Mouse (Mus musculus): ENCODE data around the gene Accs. TPM values are rescaled to one million over a fixed set of nuclear protein-coding genes. Genes with fewer than 3 reads are reported as not detected.

Gene Accs
- 1 to 10 TPM; 3.9 to 5.4 TPM for total RNA-seq (2021)

DNA sequence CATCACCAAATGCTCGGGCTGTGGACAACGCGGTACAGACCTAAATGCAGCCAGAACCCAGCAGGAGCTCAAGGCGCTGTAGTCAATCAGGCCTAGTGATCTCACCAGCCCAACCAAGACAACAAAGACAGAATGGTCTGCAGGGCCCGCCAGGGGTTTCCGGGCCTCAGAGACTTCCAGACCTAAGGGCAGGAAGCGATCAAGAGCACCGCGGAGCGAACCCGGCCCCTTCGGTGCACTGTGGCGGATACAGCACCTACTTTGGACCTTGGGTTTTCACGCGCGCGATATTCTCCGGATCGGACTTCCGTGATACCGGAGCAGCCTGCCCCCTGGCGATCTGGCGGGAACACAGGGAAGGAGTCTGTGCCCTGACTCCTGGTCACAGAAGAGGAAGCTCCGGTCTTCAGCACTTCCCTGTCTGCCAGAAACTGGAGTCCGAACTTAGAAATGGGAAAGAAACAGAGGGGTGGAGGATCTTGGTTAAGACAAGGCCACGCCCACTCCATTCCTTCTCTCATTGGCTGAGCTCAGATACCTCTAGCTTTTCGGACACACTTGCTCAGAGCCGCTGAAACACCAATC, at the start of gene Accs:
Gene Accs, minus strand, starts transcription at position 439 of the 585 bp plus-strand sequence.
- peak; percentile 62 for DNase-seq (ENCODE audit: low spot score)
- intact Hi-C loops (cut with DNase I), result no loop called here

DNA sequence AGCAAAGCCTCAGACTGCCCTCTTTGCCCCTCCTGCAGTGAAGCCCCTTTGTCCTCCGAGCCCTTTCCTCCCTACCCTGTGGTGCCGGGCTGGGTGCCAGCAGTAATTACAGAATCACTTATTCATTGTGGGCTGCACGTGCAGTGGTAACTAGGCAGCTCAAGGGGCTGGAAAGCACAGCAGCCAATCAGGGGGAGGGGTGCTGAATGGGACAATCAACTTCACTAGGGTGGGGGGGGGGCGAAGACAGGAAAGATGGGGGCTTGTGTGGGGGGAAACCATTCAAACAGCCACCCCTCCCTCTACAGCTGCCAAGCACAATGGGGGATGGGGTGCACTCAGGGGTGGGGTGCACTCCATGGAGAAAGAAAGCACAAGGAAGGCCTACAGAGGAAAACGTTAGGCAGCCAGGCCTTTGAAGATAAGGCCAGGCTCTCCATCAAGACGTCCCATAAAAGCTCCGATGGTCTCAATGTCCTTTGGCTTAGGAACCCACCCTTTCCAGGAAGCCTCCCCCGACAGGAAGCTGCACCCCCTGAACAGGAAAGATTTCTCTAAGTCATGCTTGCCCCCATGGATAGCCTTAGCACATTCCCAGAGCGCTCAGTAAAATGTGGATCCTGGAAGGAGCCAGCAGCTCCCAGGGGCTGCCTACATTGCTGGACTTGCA, 42.0 kb upstream of the Accs start:
- no peak for DNase-seq (ENCODE audit: low spot score)
- intact Hi-C loops (cut with DNase I), result no loop called here

DNA sequence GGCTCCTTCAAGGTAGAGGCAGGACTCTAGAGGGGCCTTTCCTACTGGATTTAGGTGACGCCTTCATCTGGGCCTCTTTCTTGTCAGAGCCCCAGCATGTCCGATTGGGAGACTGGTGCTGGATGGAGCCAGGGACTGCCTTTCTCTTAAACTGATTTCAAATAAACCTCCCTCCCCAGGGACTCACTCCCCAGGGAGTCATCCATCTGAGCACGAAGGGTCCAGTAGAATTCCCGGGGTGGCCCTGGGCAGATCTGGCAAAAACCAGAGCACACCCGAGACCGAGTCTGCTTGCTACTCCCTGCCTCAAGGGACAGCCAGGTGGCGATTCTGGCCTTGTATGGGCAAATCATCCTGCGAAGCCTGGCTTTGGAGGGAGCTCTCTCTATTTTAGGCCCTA, 40.4 kb upstream of the Accs start:
- DNase-seq (ENCODE audit: low spot score), result no peak
- intact Hi-C loops (cut with DNase I), result no loop called here

DNA sequence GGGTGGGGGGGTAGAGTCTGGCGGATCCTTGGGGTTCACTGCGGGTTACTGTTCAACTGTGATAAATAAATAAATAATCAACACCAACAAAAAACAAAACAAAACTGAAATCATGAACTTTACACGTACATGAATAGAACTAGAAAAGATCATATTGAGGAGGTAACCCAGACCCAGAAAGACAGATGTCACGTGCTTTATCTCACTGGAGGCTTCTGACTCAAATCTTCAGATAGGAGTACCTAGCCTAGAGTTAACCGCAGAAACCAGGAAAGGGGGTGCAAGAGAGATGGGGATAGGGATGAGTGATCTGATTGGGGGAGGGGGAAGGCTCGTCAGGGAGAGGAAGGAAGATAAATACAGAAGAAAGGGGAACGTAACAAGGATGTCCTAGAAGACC, 39.3 kb upstream of the Accs start:
- no peak for DNase-seq (ENCODE audit: low spot score)
- intact Hi-C loops (cut with DNase I), result no loop called here

DNA sequence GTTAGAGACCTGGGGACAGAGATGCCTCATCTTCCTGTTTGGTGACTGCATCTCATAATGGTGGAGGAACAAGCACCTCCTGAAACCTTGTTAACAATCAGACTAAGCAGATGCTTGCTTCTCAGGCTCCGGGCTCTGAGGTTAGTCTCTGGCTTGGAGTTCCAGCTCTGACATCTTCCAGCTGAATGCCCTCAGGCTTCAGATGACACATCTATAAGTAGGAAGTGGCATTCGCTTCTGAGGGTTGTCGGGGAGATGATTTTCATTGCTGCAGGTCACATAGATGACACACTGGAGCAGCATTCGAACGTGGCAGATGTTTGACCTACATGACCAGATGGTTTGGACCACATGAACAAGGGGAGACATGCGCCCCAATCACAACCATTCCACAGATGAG, 38.6 kb upstream of the Accs start:
- no peak for DNase-seq (ENCODE audit: low spot score)
- intact Hi-C loops (cut with DNase I), result no loop called here

DNA sequence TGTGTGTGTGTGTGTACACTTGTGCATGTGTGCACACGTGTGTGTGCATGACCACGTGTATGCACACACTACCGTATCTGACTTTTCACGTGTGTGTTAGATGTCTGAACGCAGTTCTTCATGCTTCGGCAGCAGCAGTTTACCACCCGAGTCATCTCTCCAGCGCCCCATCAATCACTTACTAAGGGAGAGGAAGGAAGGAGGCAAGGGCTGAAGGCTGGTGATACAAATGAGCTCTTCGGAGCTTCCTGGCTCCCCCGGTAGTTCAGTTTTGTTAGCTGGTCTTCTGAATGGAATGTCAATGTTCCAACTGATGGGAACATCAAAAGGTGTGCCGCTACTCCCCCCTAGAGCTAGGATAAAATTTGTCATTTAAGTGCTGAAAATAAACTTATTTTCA, 37.5 kb upstream of the Accs start:
- DNase-seq (ENCODE audit: low spot score), result no peak
- intact Hi-C loops (cut with DNase I), result no loop called here

DNA sequence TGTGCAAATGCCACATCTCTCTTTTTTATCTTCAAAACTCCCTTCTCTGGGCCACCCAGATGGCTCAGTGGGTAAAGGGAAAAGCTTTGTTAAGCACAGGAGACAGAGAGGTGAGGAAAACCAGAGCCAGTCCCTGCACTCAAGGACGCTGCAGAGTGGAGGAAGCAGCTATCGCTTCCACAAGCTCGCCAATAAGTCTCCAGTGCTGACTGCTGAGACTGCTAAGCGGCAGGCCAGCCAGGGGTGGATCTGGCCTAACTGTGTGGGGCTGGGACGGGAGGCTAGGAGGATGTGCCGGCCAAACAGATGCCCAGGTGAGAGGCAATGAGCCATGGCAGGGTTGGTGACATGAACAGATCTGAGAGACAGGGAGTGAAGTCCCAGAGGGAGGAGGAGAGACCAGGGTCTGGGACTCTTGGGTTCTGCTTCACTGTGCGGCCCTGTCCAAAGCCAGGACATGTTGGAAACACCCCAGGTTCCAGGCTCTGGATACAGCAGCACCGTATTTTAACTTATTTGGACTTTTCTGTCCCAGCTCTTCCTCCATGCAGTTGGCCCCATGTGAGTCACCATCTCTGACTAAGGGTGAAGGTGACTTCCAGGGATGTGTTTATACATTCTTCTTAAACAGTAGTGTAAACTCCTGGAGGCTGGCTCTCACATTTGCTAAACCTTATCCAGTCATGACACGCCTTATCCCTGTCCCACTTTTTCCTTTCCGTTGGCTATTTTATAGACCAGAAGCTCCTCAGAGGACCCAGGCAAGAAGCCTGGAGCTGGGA, 36.5 kb upstream of the Accs start:
- intact Hi-C loops (cut with DNase I), result no loop called here
- DNase-seq (ENCODE audit: low spot score), result no peak

DNA sequence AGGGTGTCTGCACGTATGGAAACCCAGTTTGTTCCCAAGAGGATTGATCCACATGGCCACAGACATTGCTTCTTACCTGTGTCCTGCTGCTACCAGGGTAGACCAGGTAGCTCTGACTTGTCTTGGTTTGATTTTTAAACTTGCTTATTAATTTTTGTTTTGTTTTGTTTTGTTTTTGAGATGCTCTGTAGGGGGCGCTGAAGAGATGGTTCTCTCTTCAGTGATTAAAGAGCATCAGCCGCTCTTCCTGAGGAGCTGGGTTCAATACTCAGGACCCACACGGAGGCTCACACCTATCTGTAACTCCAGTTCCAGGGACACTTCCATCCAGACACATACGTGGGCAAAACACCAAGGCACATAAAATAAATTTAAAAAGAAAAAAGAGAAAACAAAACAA, 33.3 kb upstream of the Accs start:
- no peak for DNase-seq (ENCODE audit: low spot score)
- intact Hi-C loops (cut with DNase I), result no loop called here

DNA sequence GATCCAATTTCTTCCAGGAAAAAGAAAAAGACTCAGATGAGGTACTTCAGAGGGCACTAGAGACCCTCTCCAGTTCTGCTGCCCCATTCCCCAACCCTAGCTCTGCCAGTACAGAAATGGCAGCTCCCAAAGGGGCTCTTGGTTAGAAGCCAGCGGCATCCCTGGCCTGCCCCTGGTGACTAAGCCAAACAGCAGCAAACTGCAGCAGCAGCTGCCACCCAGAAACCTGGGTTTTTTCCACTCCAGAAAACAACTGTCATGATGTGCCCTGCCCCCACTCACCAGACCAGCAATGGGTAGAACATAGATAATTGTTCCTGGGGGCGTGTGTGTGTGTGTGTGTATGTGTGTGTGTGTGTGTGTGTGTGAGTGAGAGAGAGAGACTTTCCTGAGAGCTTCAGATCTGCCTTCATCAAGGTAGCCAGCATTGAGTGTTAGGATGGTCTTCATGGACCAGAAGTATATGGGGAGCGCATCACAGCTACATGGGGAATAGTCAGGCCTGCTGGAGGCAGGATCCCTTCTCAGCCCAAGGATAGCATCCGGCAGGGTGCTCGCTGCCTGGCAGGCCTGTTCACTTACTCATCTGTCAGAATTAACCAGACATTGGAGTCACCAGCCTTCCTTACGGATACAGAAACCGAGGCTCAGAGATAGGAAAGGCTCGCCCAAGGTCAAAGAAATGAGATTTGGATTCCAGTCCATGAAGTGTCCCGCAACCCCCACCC, 32.1 kb upstream of the Accs start:
- no peak for DNase-seq (ENCODE audit: low spot score)
- intact Hi-C loops (cut with DNase I), result no loop called here

DNA sequence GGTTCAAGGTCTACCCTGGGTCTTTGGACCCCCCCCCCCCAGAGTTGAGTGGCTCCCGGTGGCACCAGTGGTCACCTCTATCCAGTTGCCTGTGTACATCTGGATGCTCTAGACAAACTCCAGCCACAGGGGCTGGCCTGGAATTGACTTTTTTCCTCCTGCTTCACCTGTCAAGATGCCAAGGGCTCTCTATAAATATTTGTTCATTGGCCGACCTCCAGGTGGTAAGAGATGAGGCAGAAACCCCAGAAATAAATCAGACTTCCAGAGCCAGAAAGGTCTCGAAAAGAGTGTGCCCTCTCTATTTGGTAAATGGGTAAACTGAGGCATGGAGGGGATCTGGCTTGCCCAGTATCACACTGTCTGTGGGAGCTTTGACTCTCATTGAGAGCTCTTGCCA, 31.2 kb upstream of the Accs start:
- intact Hi-C loops (cut with DNase I), result no loop called here

DNA sequence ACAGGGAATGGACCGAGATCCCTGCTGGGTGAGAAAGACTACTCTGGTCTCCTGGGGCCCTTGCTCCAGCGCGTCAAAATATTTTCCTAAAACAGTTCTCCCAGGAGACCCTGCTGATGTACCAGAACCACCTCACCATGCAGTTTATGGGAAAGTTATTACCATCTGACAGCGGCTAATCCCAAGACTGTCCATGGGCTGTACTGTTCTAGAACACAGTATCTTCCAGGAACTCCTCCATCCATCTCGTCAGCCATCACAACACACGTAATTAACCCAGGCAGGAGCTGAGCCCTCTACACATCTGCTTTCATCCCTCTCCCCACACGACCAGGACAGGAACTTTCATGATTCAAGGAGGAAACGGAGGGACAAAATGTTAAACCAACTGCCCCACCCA, 30.7 kb upstream of the Accs start:
- intact Hi-C loops (cut with DNase I), result no loop called here
- no peak for DNase-seq (ENCODE audit: low spot score)

More for the DNA sequence above, 31.2 kb upstream of the Accs start:
- no peak for DNase-seq (ENCODE audit: low spot score)

DNA sequence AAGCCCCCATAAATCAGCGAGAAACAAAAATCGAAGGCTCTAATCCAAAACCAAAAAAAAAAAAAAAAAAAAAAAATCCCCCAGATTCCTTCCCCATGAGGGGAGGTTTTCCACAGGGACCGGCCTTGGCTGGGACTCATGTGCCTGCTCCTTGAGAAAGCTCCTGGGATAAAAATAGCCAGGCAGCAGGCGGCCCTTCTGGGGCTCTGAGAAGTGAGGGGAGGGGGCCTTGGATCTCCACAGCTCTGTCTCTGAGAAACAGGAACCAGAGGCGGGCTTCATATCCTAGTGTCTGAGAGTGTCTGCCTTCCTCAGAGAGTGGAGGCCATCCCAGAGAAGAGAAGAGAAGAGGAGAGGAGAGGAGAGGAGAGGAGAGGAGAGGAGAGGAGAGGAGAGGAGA, 27.3 kb upstream of the Accs start:
- no peak for DNase-seq (ENCODE audit: low spot score)
- intact Hi-C loops (cut with DNase I), result no loop called here

DNA sequence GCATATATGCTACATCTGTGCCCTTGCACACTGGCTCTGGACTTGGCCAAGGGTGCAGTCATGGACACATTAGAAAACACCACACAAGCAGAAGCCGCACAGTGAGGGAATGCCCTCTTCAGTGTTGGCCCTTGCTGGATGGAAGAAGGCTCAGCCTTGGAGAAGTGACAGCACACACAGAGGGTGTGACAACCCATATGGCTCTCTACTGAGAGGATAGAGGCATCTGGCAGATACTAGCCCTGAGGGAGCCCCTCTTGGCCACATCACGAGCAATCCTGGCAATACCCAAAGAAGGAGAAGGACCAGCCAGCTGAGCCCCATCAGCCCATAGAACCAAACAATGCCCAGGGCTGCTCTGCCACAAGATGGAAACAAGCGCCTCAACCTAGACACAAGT, 24.9 kb upstream of the Accs start:
- DNase-seq (ENCODE audit: low spot score), result no peak
- intact Hi-C loops (cut with DNase I), result loop anchor here (5.0 kb wide), 1 partner anchor 83 kb away; the partner anchor contains the start of gene Gm13889

DNA sequence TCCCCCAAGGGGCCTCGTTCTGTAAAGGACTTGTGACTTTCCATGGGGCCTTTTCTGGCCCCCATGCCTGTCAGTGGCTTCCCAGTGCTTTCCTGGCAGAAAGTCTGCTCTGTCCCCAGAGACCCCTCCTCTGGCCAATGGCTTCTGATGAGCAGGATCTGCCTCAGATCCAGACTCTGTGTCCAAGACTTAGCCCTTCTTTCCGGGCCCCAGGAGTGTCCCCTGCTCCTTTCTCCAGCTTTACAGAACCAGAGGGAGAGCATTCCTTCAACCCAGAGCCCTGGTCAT, 24.4 kb upstream of the Accs start:
- DNase-seq (ENCODE audit: low spot score), result no peak
- intact Hi-C loops (cut with DNase I), result loop anchor here (5.0 kb wide), 1 partner anchor 83 kb away; the partner anchor contains the start of gene Gm13889

DNA sequence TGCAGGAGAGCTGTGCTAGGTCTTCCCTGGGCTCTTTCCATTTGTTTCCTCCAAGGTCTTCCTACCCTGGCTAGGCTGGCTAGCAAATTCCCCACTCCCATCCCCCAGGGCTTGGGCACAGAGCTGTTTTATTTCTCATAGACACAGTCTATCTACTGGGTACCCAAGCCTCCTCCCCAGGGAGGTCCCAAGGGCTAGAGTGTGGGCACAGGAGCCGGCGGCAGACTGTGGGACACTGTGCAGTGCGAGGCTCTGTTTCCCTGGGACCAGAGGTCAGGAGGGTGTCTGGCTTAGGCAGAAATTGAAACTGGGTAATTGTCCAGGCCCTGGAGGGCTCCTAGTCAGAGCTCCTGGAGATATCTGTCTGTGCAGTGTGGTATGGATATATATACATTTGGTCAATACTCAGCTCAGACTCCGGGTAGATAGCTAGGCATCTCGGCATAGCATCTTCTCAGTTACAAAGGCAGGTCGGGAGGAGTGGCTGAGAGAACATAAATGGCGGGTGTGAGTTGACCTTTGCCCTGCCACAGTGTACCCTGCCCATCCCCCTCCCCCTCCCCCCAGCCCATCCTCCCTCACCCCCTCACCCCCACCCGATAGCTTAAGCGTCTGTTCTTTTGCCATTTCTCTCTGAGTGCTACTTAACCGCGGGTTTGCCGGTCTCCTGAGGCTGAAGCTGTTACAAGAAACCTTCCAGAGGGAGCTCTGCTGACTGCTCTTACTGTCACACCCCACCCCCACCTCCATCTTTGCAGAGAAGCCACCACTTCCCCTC, 23.9 kb upstream of the Accs start:
- no peak for DNase-seq (ENCODE audit: low spot score)
- intact Hi-C loops (cut with DNase I), result loop anchor here (5.0 kb wide), 1 partner anchor 84 kb away; the partner anchor contains the start of gene Gm13889

DNA sequence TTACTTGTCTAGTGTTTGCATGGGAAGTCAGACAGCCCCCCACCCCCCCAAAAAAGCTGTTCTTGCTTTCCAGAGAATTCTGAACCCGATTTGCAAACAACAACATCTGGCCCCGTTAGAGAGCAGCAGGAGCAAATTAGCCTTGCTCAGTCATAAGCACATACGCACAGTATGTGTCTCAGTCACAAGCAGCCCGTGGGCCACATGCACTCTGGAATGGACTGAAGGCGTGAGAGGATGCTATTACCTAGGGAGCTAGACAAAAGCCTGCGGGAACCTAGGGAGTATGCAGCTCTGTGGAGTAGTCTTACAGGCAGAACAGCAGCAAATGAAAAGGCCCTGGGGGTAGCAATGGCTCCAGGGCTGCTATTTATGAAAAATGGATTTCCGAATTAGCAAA, 22.5 kb upstream of the Accs start:
- intact Hi-C loops (cut with DNase I), result loop anchor here (5.0 kb wide), 1 partner anchor 85 kb away; the partner anchor contains the start of gene Gm13889
- DNase-seq (ENCODE audit: low spot score), result no peak

DNA sequence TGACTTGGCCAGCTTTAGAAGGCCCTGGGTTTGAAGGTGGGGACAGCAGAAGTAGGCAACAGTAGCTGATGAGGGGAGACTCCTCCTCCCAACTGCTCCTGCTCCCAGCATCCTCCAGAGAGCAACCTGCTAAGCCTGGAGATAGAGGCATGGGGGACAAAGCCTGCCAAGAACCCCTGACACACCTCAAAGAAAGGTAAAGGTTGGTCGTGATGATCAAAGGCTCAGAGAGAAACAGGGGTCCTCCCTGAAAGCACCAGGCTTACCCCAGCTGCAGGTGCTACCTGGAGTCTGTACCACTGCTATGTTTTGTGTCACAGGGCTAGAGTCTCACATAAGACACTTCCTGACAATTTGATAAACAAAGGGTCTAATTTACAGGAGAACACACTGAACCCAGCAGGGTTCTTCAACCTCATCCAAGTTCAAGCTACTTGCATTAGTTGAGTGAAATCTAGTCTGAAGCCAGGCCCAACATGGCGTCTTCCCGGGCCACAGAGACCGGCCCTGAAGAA, 21.7 kb upstream of the Accs start:
- intact Hi-C loops (cut with DNase I), result loop anchor here (1.0 to 5.0 kb wide), 2 partner anchors 86 to 131 kb away; partner anchors contain the start of gene Gm13889
- no peak for DNase-seq (ENCODE audit: low spot score)

DNA sequence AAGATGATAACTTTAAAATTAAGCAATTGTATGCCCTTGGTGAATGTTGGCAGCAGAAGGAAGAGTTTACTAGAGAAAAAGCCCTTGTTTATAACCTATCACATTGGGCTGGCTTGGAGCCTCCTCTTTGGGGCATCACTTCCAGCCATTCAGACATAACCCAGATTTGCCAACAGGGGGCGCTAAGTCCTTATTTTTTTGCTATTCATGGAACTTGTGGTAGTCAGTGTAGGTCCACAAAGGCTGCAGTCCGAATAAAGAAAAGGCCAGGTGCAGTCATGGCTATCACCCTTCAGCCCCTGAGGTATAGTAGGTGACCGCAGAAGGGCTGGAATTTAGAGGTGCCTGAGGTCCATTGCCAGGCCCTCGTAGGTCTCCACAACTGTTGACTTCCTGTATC, 21.1 kb upstream of the Accs start:
- no peak for DNase-seq (ENCODE audit: low spot score)
- intact Hi-C loops (cut with DNase I), result loop anchor here (1.0 to 5.0 kb wide), 2 partner anchors 86 to 131 kb away; partner anchors contain the start of gene Gm13889

DNA sequence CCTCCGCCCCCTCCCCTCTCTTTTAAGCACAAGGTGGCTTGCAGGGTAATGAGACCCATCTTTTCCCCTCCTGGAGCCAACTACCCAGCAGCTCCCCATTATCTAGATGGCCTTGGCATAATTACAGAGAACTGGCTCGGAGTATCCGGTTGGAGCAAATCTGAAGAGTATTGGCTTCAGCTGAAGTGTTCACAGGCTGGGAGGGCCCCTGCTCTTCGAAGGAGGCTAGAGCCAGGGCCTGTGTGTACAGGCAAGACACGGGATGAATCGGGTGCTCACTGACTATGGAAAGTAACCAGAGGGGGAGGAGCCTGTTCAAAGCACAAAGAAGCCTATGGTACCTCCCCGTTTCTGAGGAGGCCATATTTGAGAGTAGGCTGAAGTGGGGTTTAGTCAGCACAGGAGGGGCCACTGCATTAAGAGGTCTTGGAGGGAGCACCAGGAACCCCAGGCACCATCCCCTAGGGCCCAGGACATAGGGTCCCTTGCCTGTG, 19.4 kb upstream of the Accs start, which contains the start of gene Accsl:
Gene Accsl, minus strand, starts transcription at position 51 of the 494 bp plus-strand sequence.
- DNase-seq (ENCODE audit: low spot score), result no peak
- intact Hi-C loops (cut with DNase I), result no loop called here

Measured in heart, postnatal 25 days (tissue).